ENCODE assay signal across 14 mouse cellular contexts in genomic region chr6:72619734-72620532, GRCm38 (mm10). TPM values are rescaled to one million over a fixed set of nuclear protein-coding genes. Genes with fewer than 3 reads are reported as not detected.
DNase-seq lines count a peak whose midpoint lies in the region; ATAC-seq and TF ChIP-seq lines count a peak whose summit lies in the region.
"Had no signal": no experiment of that assay in that cellular context is flagged by ENCODE, and none has a peak within 500 bp of the region (broad histone marks: within the 10 kb centered on the region; RNA-seq: fewer than 3 reads in every experiment).

No protein-coding gene starts in this region.

- no peak for TF ChIP-seq EP300 in liver, postnatal 0 days (IDR thresholded peaks at IDR 0.05; ENCODE audit: low read depth)

- H3K9ac ChIP-seq in lung, embryonic 14.5 days: no peak overlapping the region
- H3K9ac ChIP-seq in kidney, postnatal 0 days (ENCODE audit: low read depth, low read length): no peak overlapping the region
- no peak overlapping the region for H3K9ac ChIP-seq in liver, postnatal 0 days (replicated peaks)
- no peak overlapping the region for H3K9ac ChIP-seq in forebrain, embryonic 12.5 days
- H3K9ac ChIP-seq: embryonic facial prominence, embryonic 12.5 days; forebrain, embryonic 13.5 days; hindbrain, embryonic 14.5 days; limb, embryonic 15.5 days had no signal

- H3K36me3 ChIP-seq in lung, embryonic 14.5 days (ENCODE audit: insufficient read depth): 0 out of 2 replicates have a peak, but pooled peaks cover 3% of the 10 kb centered on the region
- H3K36me3 ChIP-seq in kidney, postnatal 0 days (ENCODE audit: insufficient read depth, low read length): no peaks in the 10 kb centered on the region
- H3K36me3 ChIP-seq in liver, postnatal 0 days (replicated peaks; ENCODE audit: insufficient read depth, low read length): no peaks in the 10 kb centered on the region
- H3K36me3 ChIP-seq in forebrain, embryonic 12.5 days (replicated peaks): no peaks in the 10 kb centered on the region
- H3K36me3 ChIP-seq: limb, embryonic 15.5 days had no signal

- H3K27me3 ChIP-seq in lung, embryonic 14.5 days (ENCODE audit: insufficient read depth, low read length): no peaks in the 10 kb centered on the region
- H3K27me3 ChIP-seq in kidney, postnatal 0 days (ENCODE audit: insufficient read depth, low read length): no peaks in the 10 kb centered on the region
- no peaks in the 10 kb centered on the region for H3K27me3 ChIP-seq in liver, postnatal 0 days (ENCODE audit: insufficient read depth, low read length)
- no peaks in the 10 kb centered on the region for H3K27me3 ChIP-seq in forebrain, embryonic 12.5 days
- H3K27me3 ChIP-seq: embryonic facial prominence, embryonic 12.5 days; forebrain, embryonic 13.5 days; limb, embryonic 15.5 days had no signal

- no peak; the same call in 1 of the 2 replicates for ATAC-seq in lung, embryonic 14.5 days (ENCODE audit: insufficient read depth)
- no peak for ATAC-seq in kidney, postnatal 0 days (replicated peaks; ENCODE audit: low FRiP score, low read depth)
- peak; percentile 20; the same call in 1 of the 2 replicates for ATAC-seq in liver, postnatal 0 days
- ATAC-seq in forebrain, embryonic 12.5 days (ENCODE audit: low FRiP score): no peak
- ATAC-seq: forebrain, embryonic 13.5 days had no signal

- no peak for TF ChIP-seq CTCF in lung, embryonic 14.5 days (IDR thresholded peaks at IDR 0.05; ENCODE audit: low read depth)
- no peak for TF ChIP-seq CTCF in kidney, postnatal 0 days (IDR thresholded peaks at IDR 0.05; ENCODE audit: low read depth)
- TF ChIP-seq CTCF in liver, postnatal 0 days (IDR thresholded peaks at IDR 0.05; ENCODE audit: low read depth): no peak

- H3K27ac ChIP-seq in lung, embryonic 14.5 days (ENCODE audit: low read depth): peak overlapping the region; percentile 71
- peak overlapping the region; percentile 38 for H3K27ac ChIP-seq in kidney, postnatal 0 days
- H3K27ac ChIP-seq in liver, postnatal 0 days (ENCODE audit: low read depth): peak overlapping the region; percentile 82
- no peak overlapping the region for H3K27ac ChIP-seq in forebrain, embryonic 12.5 days
- H3K27ac ChIP-seq: embryonic facial prominence, embryonic 12.5 days; forebrain, embryonic 13.5 days; hindbrain, embryonic 14.5 days; limb, embryonic 15.5 days had no signal

- H3K4me3 ChIP-seq in lung, embryonic 14.5 days (ENCODE audit: low read depth, low read length): no peak overlapping the region
- 0 out of 2 replicates have a peak overlapping the region, but pooled peaks have one; percentile 13 for H3K4me3 ChIP-seq in kidney, postnatal 0 days (replicated peaks; ENCODE audit: low read depth, low read length)
- 0 out of 2 replicates have a peak overlapping the region, but pooled peaks have one; percentile 0 for H3K4me3 ChIP-seq in liver, postnatal 0 days (ENCODE audit: low read depth, low read length)
- no peak overlapping the region for H3K4me3 ChIP-seq in forebrain, embryonic 12.5 days (replicated peaks)
- H3K4me3 ChIP-seq: embryonic facial prominence, embryonic 12.5 days; forebrain, embryonic 13.5 days; limb, embryonic 15.5 days had no signal

- DNase-seq in lung, embryonic 14.5 days: peak; percentile 50
- no peak for DNase-seq in lung, postnatal 14 days
- peak; percentile 26 for DNase-seq in kidney, postnatal 0 days (ENCODE audit: low spot score)
- DNase-seq in liver, postnatal 0 days: no peak
- DNase-seq in yolk sac, embryonic 10.5 days (ENCODE audit: low spot score): peak; percentile 80
- DNase-seq in left cerebral cortex, adult 18-20 months (ENCODE audit: low spot score in 2 of 2): no peak
- DNase-seq: cerebellum, adult 9-11 months; gastrocnemius, postnatal 25 days; layer of hippocampus, postnatal 36 days had no signal

- peak overlapping the region; percentile 21 for H3K4me2 ChIP-seq in lung, embryonic 14.5 days
- peak overlapping the region; percentile 46 for H3K4me2 ChIP-seq in kidney, postnatal 0 days (ENCODE audit: low read length)
- H3K4me2 ChIP-seq in liver, postnatal 0 days (ENCODE audit: low read depth, low read length): peak overlapping the region; percentile 60
- H3K4me2 ChIP-seq in forebrain, embryonic 12.5 days: no peak overlapping the region
- H3K4me2 ChIP-seq: embryonic facial prominence, embryonic 12.5 days; forebrain, embryonic 13.5 days; hindbrain, embryonic 14.5 days; limb, embryonic 15.5 days had no signal

- WGBS in lung, embryonic 14.5 days: 34% methylated on average over 12 of the region's 12 CpGs
- 16% methylated on average over 12 of the region's 12 CpGs for WGBS in kidney, postnatal 0 days
- 15% methylated on average over 12 of the region's 12 CpGs for WGBS in liver, postnatal 0 days (ENCODE audit: insufficient replicate concordance)
- 67% methylated on average over 12 of the region's 12 CpGs for WGBS in forebrain, embryonic 12.5 days

- no peaks in the 10 kb centered on the region for H3K9me3 ChIP-seq in lung, embryonic 14.5 days (ENCODE audit: low read depth, low read length)
- no peaks in the 10 kb centered on the region for H3K9me3 ChIP-seq in kidney, postnatal 0 days (replicated peaks; ENCODE audit: low read length)
- H3K9me3 ChIP-seq in liver, postnatal 0 days (ENCODE audit: low read length): no peaks in the 10 kb centered on the region
- no peaks in the 10 kb centered on the region for H3K9me3 ChIP-seq in forebrain, embryonic 12.5 days
- H3K9me3 ChIP-seq: embryonic facial prominence, embryonic 12.5 days; forebrain, embryonic 13.5 days; limb, embryonic 15.5 days had no signal

- H3K4me1 ChIP-seq in lung, embryonic 14.5 days (ENCODE audit: insufficient read depth): peaks cover 14% of the 10 kb centered on the region
- peaks cover 7% of the 10 kb centered on the region; the same call in 1 of the 2 replicates for H3K4me1 ChIP-seq in kidney, postnatal 0 days (replicated peaks; ENCODE audit: insufficient read depth, low read length)
- H3K4me1 ChIP-seq in liver, postnatal 0 days (ENCODE audit: insufficient read depth): peaks cover 32% of the 10 kb centered on the region
- H3K4me1 ChIP-seq in forebrain, embryonic 12.5 days: peaks cover 20% of the 10 kb centered on the region

RNA-seq across cellular contexts. Expression of gene Tgoln1, which starts 3.1 kb away (rescaled TPM):
- 40.4 and 43.2 TPM in 2 replicates for polyA plus RNA-seq in lung, embryonic 14.5 days (2014; fragmentation: Nextera tagmentation; extraction: Ambion mirVana)
- polyA plus RNA-seq in kidney, postnatal 0 days (2015; fragmentation: Nextera tagmentation; extraction: Ambion mirVana): 42.3 and 44.2 TPM in 2 replicates
- 21.5 and 23.2 TPM in 2 replicates for polyA plus RNA-seq in liver, postnatal 0 days (2015; fragmentation: Nextera tagmentation; extraction: Ambion mirVana)
- 100 to 1,000 TPM in 1 of 2 experiments, 10 to 100 TPM in 1; 97.3 to 102 TPM for total RNA-seq in left cerebral cortex, adult 18-20 months (2021)
- polyA plus RNA-seq in forebrain, embryonic 12.5 days (2016; fragmentation: Nextera tagmentation; extraction: Ambion mirVana): 31.0 and 32.1 TPM in 2 replicates

RNA-seq across cellular contexts. Expression of gene Retsat, which starts 21.7 kb away (rescaled TPM):
- polyA plus RNA-seq in lung, embryonic 14.5 days (2014; fragmentation: Nextera tagmentation; extraction: Ambion mirVana): 17.2 and 18.4 TPM in 2 replicates
- 41.0 and 45.3 TPM in 2 replicates for polyA plus RNA-seq in kidney, postnatal 0 days (2015; fragmentation: Nextera tagmentation; extraction: Ambion mirVana)
- polyA plus RNA-seq in liver, postnatal 0 days (2015; fragmentation: Nextera tagmentation; extraction: Ambion mirVana): 90.4 and 109 TPM in 2 replicates
- 10 to 100 TPM; 50.1 to 60.4 TPM for total RNA-seq in left cerebral cortex, adult 18-20 months (2021)
- polyA plus RNA-seq in forebrain, embryonic 12.5 days (2016; fragmentation: Nextera tagmentation; extraction: Ambion mirVana): 4.6 and 5.3 TPM in 2 replicates

RNA-seq across cellular contexts. Expression of gene Elmod3, which starts 21.7 kb away (rescaled TPM):
- 15.9 and 16.2 TPM in 2 replicates for polyA plus RNA-seq in lung, embryonic 14.5 days (2014; fragmentation: Nextera tagmentation; extraction: Ambion mirVana)
- 16.2 and 18.1 TPM in 2 replicates for polyA plus RNA-seq in kidney, postnatal 0 days (2015; fragmentation: Nextera tagmentation; extraction: Ambion mirVana)
- 4.0 and 5.2 TPM in 2 replicates for polyA plus RNA-seq in liver, postnatal 0 days (2015; fragmentation: Nextera tagmentation; extraction: Ambion mirVana)
- total RNA-seq in left cerebral cortex, adult 18-20 months (2021): 10 to 100 TPM; 22.6 to 23.1 TPM
- polyA plus RNA-seq in forebrain, embryonic 12.5 days (2016; fragmentation: Nextera tagmentation; extraction: Ambion mirVana): 16.0 and 16.2 TPM in 2 replicates

Comparison
In these comparisons a context has a peak if more than half of its experiments do, and no peak if none do; other contexts are left out.
1. DNase-seq: peak in lung, embryonic 14.5 days (single experiment), kidney, postnatal 0 days (single experiment) and yolk sac, embryonic 10.5 days (single experiment); none in lung, postnatal 14 days (single experiment), liver, postnatal 0 days (single experiment) and left cerebral cortex, adult 18-20 months (0 of 2).
2. H3K4me3 ChIP-seq: peak in kidney, postnatal 0 days (single experiment) and liver, postnatal 0 days (single experiment); none in lung, embryonic 14.5 days (single experiment) and forebrain, embryonic 12.5 days (single experiment).